Mouse (Mus musculus): ENCODE results near the gene Kcnb1. TPM values are rescaled to one million over a fixed set of nuclear protein-coding genes. Genes with fewer than 3 reads are reported as not detected.

Gene Kcnb1
- total RNA-seq, 1 experiment = 1.3 TPM

DNA sequence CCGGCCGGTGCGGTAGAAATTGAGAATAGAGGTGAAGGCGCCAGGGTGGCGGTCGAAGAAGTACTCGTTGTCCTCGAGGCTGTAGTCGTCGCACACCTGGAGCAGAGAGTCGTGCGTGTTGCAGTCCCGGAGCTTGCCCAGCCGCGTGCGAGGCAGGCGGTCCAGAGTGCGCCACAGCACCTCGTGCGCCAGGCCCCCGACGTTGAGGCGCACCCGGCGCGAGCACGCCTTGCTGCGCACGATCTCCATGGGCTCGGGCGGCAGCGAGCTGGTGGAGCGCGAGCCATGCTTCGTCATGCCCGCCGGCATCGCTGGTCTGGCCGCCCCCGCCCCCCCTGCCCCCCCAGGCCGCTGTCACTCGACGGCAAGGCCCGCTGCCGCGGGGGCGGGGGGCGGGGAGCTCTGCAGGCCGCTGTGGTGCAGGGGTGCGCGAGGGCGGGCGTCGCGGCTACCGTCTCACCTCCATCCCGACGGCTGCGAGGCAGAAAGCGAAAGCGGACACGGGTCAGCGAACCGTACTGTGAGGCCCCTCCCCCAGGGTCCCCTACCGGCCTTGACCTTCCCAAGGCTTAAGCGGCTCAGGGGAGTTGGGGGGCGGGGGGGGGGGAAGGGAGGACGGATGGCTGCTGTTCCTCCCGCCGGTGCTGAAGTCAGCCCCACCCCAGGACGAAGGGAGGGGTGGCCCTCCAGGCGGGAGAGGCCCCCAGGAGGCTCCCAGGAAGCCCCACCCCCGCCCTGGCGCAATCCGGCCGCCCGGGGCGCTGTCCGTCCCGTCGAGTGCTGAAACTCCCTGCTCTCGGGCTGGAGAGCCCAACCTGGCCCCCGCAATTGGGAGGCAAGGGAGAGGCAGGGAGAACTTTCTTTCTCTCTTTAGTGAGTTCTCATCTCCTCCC, 1.4 kb downstream of the Kcnb1 start:
- Histone ChIP-seq H3K9me3 (ENCODE audit: control insufficient read depth, insufficient read depth, low read depth, low read length) (no peaks in the 10 kb centered on the region), H3K27ac (ENCODE audit: insufficient read depth, low read depth, low read length, poor library complexity, severe bottlenecking) (no peak overlapping the region), H3K4me3 (ENCODE audit: insufficient read depth in 1 of 2, low read depth in 1 of 2, low read length in 2 of 2, poor library complexity in 1 of 2, severe bottlenecking in 1 of 2) (peak overlapping the region; percentile 62 to 70), H3K4me1 (ENCODE audit: control insufficient read depth in 2 of 2, insufficient read depth in 2 of 2, low read length in 2 of 2, poor library complexity in 1 of 2) (peaks cover 0 to 5% of the 10 kb centered on the region in 2 experiments; a peak in 1 of 4 replicates), H3K9ac (ENCODE audit: insufficient read depth, low read depth, low read length, poor library complexity, severe bottlenecking) (no peak overlapping the region), H3K36me3 (ENCODE audit: control insufficient read depth, insufficient read depth, low read length, poor library complexity, severe bottlenecking) (no peaks in the 10 kb centered on the region)
- peak; percentile 66 for DNase-seq (ENCODE audit: low read depth, low spot score)
- TF ChIP-seq ZC3H11A (IDR thresholded peaks at IDR 0.05; ENCODE audit: borderline replicate concordance, low read depth, low read length) (no peak), HCFC1 (IDR thresholded peaks at IDR 0.05; ENCODE audit: borderline replicate concordance, insufficient read depth, low read length) (peak; percentile 62; the same call in 1 of the 2 replicates)
- in situ Hi-C loops (cut with MboI; ENCODE audit: low sequenced_read_pairs in 2 of 2, unreplicated experiment in 2 of 2) = no loop called here

DNA sequence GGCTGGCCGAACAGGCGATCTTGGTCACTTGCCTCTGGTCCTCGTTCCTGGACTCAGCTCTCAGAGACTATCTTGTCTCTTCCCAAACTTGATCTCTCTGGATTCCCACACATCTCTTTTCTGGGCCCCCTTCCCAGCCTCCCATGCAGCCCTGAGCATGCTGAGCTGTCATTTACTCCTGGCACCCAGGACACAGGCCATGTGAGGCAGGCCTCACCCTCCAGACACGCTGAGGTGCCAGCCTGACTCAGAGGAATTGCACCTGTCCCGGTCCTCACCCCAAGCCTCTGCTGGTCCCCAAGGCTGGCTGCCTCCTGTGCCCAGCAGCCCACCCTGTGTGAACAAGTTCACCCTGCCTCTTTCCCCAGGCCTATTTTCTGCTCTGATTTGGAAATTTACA, 2.8 kb downstream of the Kcnb1 start:
- H3K4me1 ChIP-seq (ENCODE audit: control insufficient read depth in 2 of 2, insufficient read depth in 2 of 2, low read length in 2 of 2, poor library complexity in 1 of 2) = peaks cover 0 to 5% of the 10 kb centered on the region in 2 experiments; a peak in 1 of 4 replicates
- H3K36me3 ChIP-seq (ENCODE audit: control insufficient read depth, insufficient read depth, low read length, poor library complexity, severe bottlenecking) = no peaks in the 10 kb centered on the region
- in situ Hi-C loops (cut with MboI; ENCODE audit: low sequenced_read_pairs in 2 of 2, unreplicated experiment in 2 of 2) = no loop called here
- TF ChIP-seq CHD2 (IDR thresholded peaks at IDR 0.05; ENCODE audit: low read depth, low read length) (no peak), HCFC1 (IDR thresholded peaks at IDR 0.05; ENCODE audit: borderline replicate concordance, insufficient read depth, low read length) (no peak), ZNF384 (IDR thresholded peaks at IDR 0.05; ENCODE audit: low read depth, low read length) (no peak), MAFK (IDR thresholded peaks at IDR 0.05; ENCODE audit: insufficient read depth, low read depth, low read length) (no peak), ZC3H11A (IDR thresholded peaks at IDR 0.05; ENCODE audit: borderline replicate concordance, low read depth, low read length) (no peak)
- DNase-seq (ENCODE audit: low read depth, low spot score) = no peak
- H3K9me3 ChIP-seq (ENCODE audit: control insufficient read depth, insufficient read depth, low read depth, low read length) = no peaks in the 10 kb centered on the region
- H3K9ac ChIP-seq (ENCODE audit: insufficient read depth, low read depth, low read length, poor library complexity, severe bottlenecking) = no peak overlapping the region
- no peak overlapping the region for H3K27ac ChIP-seq (ENCODE audit: insufficient read depth, low read depth, low read length, poor library complexity, severe bottlenecking)
- no peak overlapping the region for H3K4me3 ChIP-seq (ENCODE audit: insufficient read depth in 1 of 2, low read depth in 1 of 2, low read length in 2 of 2, poor library complexity in 1 of 2, severe bottlenecking in 1 of 2)

DNA sequence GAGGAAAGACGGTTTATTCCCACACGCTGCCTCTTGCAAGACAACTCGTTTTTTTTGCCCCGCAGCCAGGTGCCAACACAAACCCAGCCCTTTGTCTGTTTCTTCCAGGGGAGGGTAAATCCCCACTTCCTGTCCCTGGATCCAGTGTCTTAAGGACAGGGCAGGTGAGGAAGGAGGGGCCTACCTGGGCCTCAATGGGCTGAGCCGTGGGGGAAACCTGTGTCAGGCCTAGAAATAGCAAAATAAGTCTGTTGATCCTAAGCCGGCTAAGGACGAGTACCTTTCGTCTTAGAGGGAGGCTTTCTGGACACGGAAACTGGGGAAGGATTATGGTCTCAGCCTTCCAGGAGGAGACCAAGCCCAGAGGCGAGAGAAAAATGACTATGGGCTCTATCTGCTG, 3.4 kb downstream of the Kcnb1 start:
- no peaks in the 10 kb centered on the region for H3K36me3 ChIP-seq (ENCODE audit: control insufficient read depth, insufficient read depth, low read length, poor library complexity, severe bottlenecking)
- no peak for TF ChIP-seq ZNF384 (IDR thresholded peaks at IDR 0.05; ENCODE audit: low read depth, low read length)
- TF ChIP-seq MAFK (IDR thresholded peaks at IDR 0.05; ENCODE audit: insufficient read depth, low read depth, low read length) = no peak
- peaks cover 0 to 5% of the 10 kb centered on the region in 2 experiments; a peak in 1 of 4 replicates for H3K4me1 ChIP-seq (ENCODE audit: control insufficient read depth in 2 of 2, insufficient read depth in 2 of 2, low read length in 2 of 2, poor library complexity in 1 of 2)
- no peak overlapping the region for H3K9ac ChIP-seq (ENCODE audit: insufficient read depth, low read depth, low read length, poor library complexity, severe bottlenecking)
- no peak overlapping the region for H3K27ac ChIP-seq (ENCODE audit: insufficient read depth, low read depth, low read length, poor library complexity, severe bottlenecking)
- in situ Hi-C loops (cut with MboI; ENCODE audit: low sequenced_read_pairs in 2 of 2, unreplicated experiment in 2 of 2) = no loop called here
- no peaks in the 10 kb centered on the region for H3K9me3 ChIP-seq (ENCODE audit: control insufficient read depth, insufficient read depth, low read depth, low read length)
- DNase-seq (ENCODE audit: low read depth, low spot score) = no peak
- no peak overlapping the region for H3K4me3 ChIP-seq (ENCODE audit: insufficient read depth in 1 of 2, low read depth in 1 of 2, low read length in 2 of 2, poor library complexity in 1 of 2, severe bottlenecking in 1 of 2)

DNA sequence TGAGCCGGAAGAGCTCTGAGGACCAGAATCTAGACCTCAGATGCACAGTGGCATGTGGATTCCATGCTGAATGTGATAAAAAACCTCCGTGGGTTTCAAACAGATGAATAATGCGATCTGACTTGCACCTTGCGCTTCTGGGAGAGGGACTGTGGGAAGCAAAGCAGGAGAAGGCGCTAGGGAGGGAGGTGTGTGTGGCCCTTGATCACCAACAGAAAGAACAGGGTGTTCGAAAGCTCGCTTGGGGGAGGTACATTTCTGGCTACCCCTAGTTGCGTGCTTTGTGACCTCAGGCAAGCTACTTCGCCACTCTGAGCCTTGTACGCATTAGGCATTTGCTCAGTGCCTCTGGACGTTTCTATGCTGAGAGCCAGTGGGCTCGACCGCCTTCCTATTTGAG, 4.0 kb downstream of the Kcnb1 start:
- H3K9me3 ChIP-seq (ENCODE audit: control insufficient read depth, insufficient read depth, low read depth, low read length) = no peaks in the 10 kb centered on the region
- in situ Hi-C loops (cut with MboI; ENCODE audit: low sequenced_read_pairs in 2 of 2, unreplicated experiment in 2 of 2) = no loop called here
- H3K4me1 ChIP-seq (ENCODE audit: control insufficient read depth in 2 of 2, insufficient read depth in 2 of 2, low read length in 2 of 2, poor library complexity in 1 of 2) = peaks cover 0 to 5% of the 10 kb centered on the region in 2 experiments; a peak in 1 of 4 replicates
- H3K9ac ChIP-seq (ENCODE audit: insufficient read depth, low read depth, low read length, poor library complexity, severe bottlenecking) = no peak overlapping the region
- no peak for TF ChIP-seq ZC3H11A (IDR thresholded peaks at IDR 0.05; ENCODE audit: borderline replicate concordance, low read depth, low read length)
- TF ChIP-seq MAFK (IDR thresholded peaks at IDR 0.05; ENCODE audit: insufficient read depth, low read depth, low read length) = no peak
- no peak for TF ChIP-seq HCFC1 (IDR thresholded peaks at IDR 0.05; ENCODE audit: borderline replicate concordance, insufficient read depth, low read length)
- TF ChIP-seq CHD2 (IDR thresholded peaks at IDR 0.05; ENCODE audit: low read depth, low read length) = no peak
- no peak for TF ChIP-seq ZNF384 (IDR thresholded peaks at IDR 0.05; ENCODE audit: low read depth, low read length)
- no peaks in the 10 kb centered on the region for H3K36me3 ChIP-seq (ENCODE audit: control insufficient read depth, insufficient read depth, low read length, poor library complexity, severe bottlenecking)
- H3K4me3 ChIP-seq (ENCODE audit: insufficient read depth in 1 of 2, low read depth in 1 of 2, low read length in 2 of 2, poor library complexity in 1 of 2, severe bottlenecking in 1 of 2) = no peak overlapping the region
- no peak overlapping the region for H3K27ac ChIP-seq (ENCODE audit: insufficient read depth, low read depth, low read length, poor library complexity, severe bottlenecking)
- DNase-seq (ENCODE audit: low read depth, low spot score) = no peak

All from ES-E14 (cell line).